Mouse (Mus musculus): ENCODE measurements around the gene Fut2. TPM values are rescaled to one million over a fixed set of nuclear protein-coding genes. Genes with fewer than 3 reads are reported as not detected.
"Not testable (repeated sequence)": the region's sequence is repeated elsewhere in the genome, so short reads cannot be mapped to it uniquely, and the experiment has no call there.

The Fut2 gene
- polyA plus RNA-seq, 1 experiment, result 1.3 TPM

GRCm38 (mm10) chr7:45679966-45680621 lies 13.9 kb upstream of the Fut2 start:
- 93% methylated on average over 14 of the region's 14 CpGs for WGBS
- DNase-seq, result no peak
- no peaks in the 10 kb centered on the region for H3K36me3 ChIP-seq (ENCODE audit: control insufficient read depth, insufficient read depth, low read length)
- peaks cover 32% of the 10 kb centered on the region for H3K4me1 ChIP-seq (replicated peaks; ENCODE audit: control insufficient read depth, insufficient read depth, low read length)
- H3K27me3 ChIP-seq (ENCODE audit: control insufficient read depth, insufficient read depth, low read length), result no peaks in the 10 kb centered on the region
- no peak overlapping the region for H3K4me3 ChIP-seq (ENCODE audit: control insufficient read depth, insufficient read depth, low read length)
- TF ChIP-seq CTCF (IDR thresholded peaks at IDR 0.05; ENCODE audit: borderline replicate concordance, control insufficient read depth, extremely low read depth, insufficient read depth, low read length, poor library complexity) (no peak), POLR2A (IDR thresholded peaks at IDR 0.05; ENCODE audit: control insufficient read depth, extremely low read depth, insufficient read depth, low read length, poor library complexity) (no peak)
- no peak overlapping the region for H3K27ac ChIP-seq (ENCODE audit: control insufficient read depth, insufficient read depth, low read length)

GRCm38 (mm10) chr7:45678513-45678912 lies 12.3 kb upstream of the Fut2 start:
- H3K27ac ChIP-seq (ENCODE audit: control insufficient read depth, insufficient read depth, low read length), result no peak overlapping the region
- no peak for DNase-seq
- WGBS, result 97% methylated on average over 14 of the region's 14 CpGs
- peaks cover 24% of the 10 kb centered on the region for H3K4me1 ChIP-seq (replicated peaks; ENCODE audit: control insufficient read depth, insufficient read depth, low read length)
- no peak overlapping the region for H3K4me3 ChIP-seq (ENCODE audit: control insufficient read depth, insufficient read depth, low read length)
- TF ChIP-seq CTCF (IDR thresholded peaks at IDR 0.05; ENCODE audit: borderline replicate concordance, control insufficient read depth, extremely low read depth, insufficient read depth, low read length, poor library complexity) (no peak), POLR2A (IDR thresholded peaks at IDR 0.05; ENCODE audit: control insufficient read depth, extremely low read depth, insufficient read depth, low read length, poor library complexity) (no peak)
- no peaks in the 10 kb centered on the region for H3K36me3 ChIP-seq (ENCODE audit: control insufficient read depth, insufficient read depth, low read length)
- no peaks in the 10 kb centered on the region for H3K27me3 ChIP-seq (ENCODE audit: control insufficient read depth, insufficient read depth, low read length)

GRCm38 (mm10) chr7:45677627-45678295 lies 11.6 kb upstream of the Fut2 start:
- TF ChIP-seq CTCF (IDR thresholded peaks at IDR 0.05; ENCODE audit: borderline replicate concordance, control insufficient read depth, extremely low read depth, insufficient read depth, low read length, poor library complexity), result no peak
- TF ChIP-seq POLR2A (IDR thresholded peaks at IDR 0.05; ENCODE audit: control insufficient read depth, extremely low read depth, insufficient read depth, low read length, poor library complexity), result no peak
- no peak overlapping the region for H3K4me3 ChIP-seq (ENCODE audit: control insufficient read depth, insufficient read depth, low read length)
- H3K36me3 ChIP-seq (ENCODE audit: control insufficient read depth, insufficient read depth, low read length), result no peaks in the 10 kb centered on the region
- DNase-seq, result no peak
- peaks cover 17% of the 10 kb centered on the region for H3K4me1 ChIP-seq (replicated peaks; ENCODE audit: control insufficient read depth, insufficient read depth, low read length)
- WGBS, result 94% methylated on average over 7 of the region's 7 CpGs
- no peaks in the 10 kb centered on the region for H3K27me3 ChIP-seq (ENCODE audit: control insufficient read depth, insufficient read depth, low read length)
- no peak overlapping the region for H3K27ac ChIP-seq (ENCODE audit: control insufficient read depth, insufficient read depth, low read length)

- no peaks in the 10 kb centered on the region for H3K36me3 ChIP-seq (ENCODE audit: control insufficient read depth, insufficient read depth, low read length)
- H3K27me3 ChIP-seq (ENCODE audit: control insufficient read depth, insufficient read depth, low read length), result no peaks in the 10 kb centered on the region
- no peak for DNase-seq
- no peak overlapping the region for H3K27ac ChIP-seq (ENCODE audit: control insufficient read depth, insufficient read depth, low read length)
- 98% methylated on average over 9 of the region's 9 CpGs for WGBS
- H3K4me1 ChIP-seq (replicated peaks; ENCODE audit: control insufficient read depth, insufficient read depth, low read length), result no peaks in the 10 kb centered on the region
- H3K4me3 ChIP-seq (ENCODE audit: control insufficient read depth, insufficient read depth, low read length), result no peak overlapping the region
- TF ChIP-seq POLR2A (IDR thresholded peaks at IDR 0.05; ENCODE audit: control insufficient read depth, extremely low read depth, insufficient read depth, low read length, poor library complexity), result no peak
- TF ChIP-seq CTCF (IDR thresholded peaks at IDR 0.05; ENCODE audit: borderline replicate concordance, control insufficient read depth, extremely low read depth, insufficient read depth, low read length, poor library complexity), result no peak
These were observed 2.7 kb upstream of the Fut2 start for GRCm38 (mm10) chr7:45668921-45669320.

- no peak for DNase-seq
- Histone ChIP-seq H3K27ac (ENCODE audit: control insufficient read depth, insufficient read depth, low read length) (no peak overlapping the region), H3K36me3 (ENCODE audit: control insufficient read depth, insufficient read depth, low read length) (no peaks in the 10 kb centered on the region), H3K4me1 (replicated peaks; ENCODE audit: control insufficient read depth, insufficient read depth, low read length) (no peaks in the 10 kb centered on the region), H3K4me3 (ENCODE audit: control insufficient read depth, insufficient read depth, low read length) (no peak overlapping the region), H3K27me3 (ENCODE audit: control insufficient read depth, insufficient read depth, low read length) (no peaks in the 10 kb centered on the region)
- TF ChIP-seq POLR2A (IDR thresholded peaks at IDR 0.05; ENCODE audit: control insufficient read depth, extremely low read depth, insufficient read depth, low read length, poor library complexity) (no peak), CTCF (IDR thresholded peaks at IDR 0.05; ENCODE audit: borderline replicate concordance, control insufficient read depth, extremely low read depth, insufficient read depth, low read length, poor library complexity) (no peak)
- 89% methylated on average over 14 of the region's 14 CpGs for WGBS
These were observed 1.6 kb upstream of the Fut2 start for GRCm38 (mm10) chr7:45667761-45668160.

GRCm38 (mm10) chr7:45665303-45666138 lies 673 bp downstream of the Fut2 start:
- Histone ChIP-seq H3K36me3 (ENCODE audit: control insufficient read depth, insufficient read depth, low read length) (no peaks in the 10 kb centered on the region), H3K27me3 (ENCODE audit: control insufficient read depth, insufficient read depth, low read length) (no peaks in the 10 kb centered on the region), H3K27ac (ENCODE audit: control insufficient read depth, insufficient read depth, low read length) (no peak overlapping the region), H3K4me1 (replicated peaks; ENCODE audit: control insufficient read depth, insufficient read depth, low read length) (no peaks in the 10 kb centered on the region), H3K4me3 (ENCODE audit: control insufficient read depth, insufficient read depth, low read length) (no peak overlapping the region)
- 78% methylated on average over 13 of the region's 13 CpGs for WGBS
- no peak for DNase-seq
- TF ChIP-seq POLR2A (IDR thresholded peaks at IDR 0.05; ENCODE audit: control insufficient read depth, extremely low read depth, insufficient read depth, low read length, poor library complexity) (no peak), CTCF (IDR thresholded peaks at IDR 0.05; ENCODE audit: borderline replicate concordance, control insufficient read depth, extremely low read depth, insufficient read depth, low read length, poor library complexity) (no peak)

- not testable (repeated sequence) for H3K4me3 ChIP-seq (ENCODE audit: control insufficient read depth, insufficient read depth, low read length); H3K27me3 ChIP-seq (ENCODE audit: control insufficient read depth, insufficient read depth, low read length); DNase-seq; H3K36me3 ChIP-seq (ENCODE audit: control insufficient read depth, insufficient read depth, low read length); H3K4me1 ChIP-seq (replicated peaks; ENCODE audit: control insufficient read depth, insufficient read depth, low read length); H3K27ac ChIP-seq (ENCODE audit: control insufficient read depth, insufficient read depth, low read length)
- WGBS, result 94% methylated on average over 6 of the region's 6 CpGs
These were observed 4.5 kb downstream of the Fut2 start for GRCm38 (mm10) chr7:45661702-45662101.

All from thymus, adult 2 months (tissue).